Mouse (Mus musculus): ENCODE measurements around the gene Kmt2b. TPM values are rescaled to one million over a fixed set of nuclear protein-coding genes. Genes with fewer than 3 reads are reported as not detected.

Gene Kmt2b
- polyA plus RNA-seq, 1 experiment from 2014 or later = 10.8 TPM

DNA sequence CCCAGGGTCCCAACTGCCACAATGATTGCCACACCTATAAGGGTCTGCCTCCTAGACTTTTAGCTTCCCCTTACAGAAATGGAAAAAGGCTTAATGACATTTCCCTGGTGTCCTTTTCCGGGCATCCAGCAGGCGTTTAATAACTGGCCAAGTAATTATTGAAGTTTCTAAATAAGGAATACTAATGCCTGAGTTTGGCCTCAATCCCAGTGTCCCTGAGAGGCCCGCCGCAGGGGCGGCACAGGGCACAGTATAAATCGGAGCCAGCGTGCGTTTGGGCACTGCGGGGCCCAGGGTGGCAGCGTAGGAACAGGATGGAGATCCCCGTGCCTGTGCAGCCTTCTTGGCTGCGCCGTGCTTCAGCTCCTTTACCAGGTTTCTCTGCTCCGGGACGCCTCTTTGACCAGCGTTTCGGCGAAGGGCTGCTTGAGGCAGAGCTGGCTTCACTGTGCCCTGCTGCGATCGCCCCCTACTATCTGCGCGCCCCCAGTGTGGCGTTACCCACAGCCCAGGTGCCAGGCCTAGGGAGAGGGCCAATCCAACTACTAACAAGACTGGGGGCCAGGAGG, 35.4 kb downstream of the Kmt2b start:
- H3K27me3 ChIP-seq = no peaks in the 10 kb centered on the region
- H3K4me1 ChIP-seq = peaks cover 21% of the 10 kb centered on the region
- H3K4me2 ChIP-seq (replicated peaks) = peak overlapping the region; percentile 96
- H3K9ac ChIP-seq = peak overlapping the region; percentile 59
- H3K27ac ChIP-seq (replicated peaks) = peak overlapping the region; percentile 100
- H3K4me3 ChIP-seq (replicated peaks) = peak overlapping the region; percentile 81
- ATAC-seq (ENCODE audit: insufficient number of reproducible peaks, low FRiP score, low TSS enrichment, low read depth) = no peak
- H3K9me3 ChIP-seq (replicated peaks) = no peaks in the 10 kb centered on the region
- H3K36me3 ChIP-seq = peaks cover 32% of the 10 kb centered on the region
- 3% methylated on average over 23 of the region's 23 CpGs for WGBS

DNA sequence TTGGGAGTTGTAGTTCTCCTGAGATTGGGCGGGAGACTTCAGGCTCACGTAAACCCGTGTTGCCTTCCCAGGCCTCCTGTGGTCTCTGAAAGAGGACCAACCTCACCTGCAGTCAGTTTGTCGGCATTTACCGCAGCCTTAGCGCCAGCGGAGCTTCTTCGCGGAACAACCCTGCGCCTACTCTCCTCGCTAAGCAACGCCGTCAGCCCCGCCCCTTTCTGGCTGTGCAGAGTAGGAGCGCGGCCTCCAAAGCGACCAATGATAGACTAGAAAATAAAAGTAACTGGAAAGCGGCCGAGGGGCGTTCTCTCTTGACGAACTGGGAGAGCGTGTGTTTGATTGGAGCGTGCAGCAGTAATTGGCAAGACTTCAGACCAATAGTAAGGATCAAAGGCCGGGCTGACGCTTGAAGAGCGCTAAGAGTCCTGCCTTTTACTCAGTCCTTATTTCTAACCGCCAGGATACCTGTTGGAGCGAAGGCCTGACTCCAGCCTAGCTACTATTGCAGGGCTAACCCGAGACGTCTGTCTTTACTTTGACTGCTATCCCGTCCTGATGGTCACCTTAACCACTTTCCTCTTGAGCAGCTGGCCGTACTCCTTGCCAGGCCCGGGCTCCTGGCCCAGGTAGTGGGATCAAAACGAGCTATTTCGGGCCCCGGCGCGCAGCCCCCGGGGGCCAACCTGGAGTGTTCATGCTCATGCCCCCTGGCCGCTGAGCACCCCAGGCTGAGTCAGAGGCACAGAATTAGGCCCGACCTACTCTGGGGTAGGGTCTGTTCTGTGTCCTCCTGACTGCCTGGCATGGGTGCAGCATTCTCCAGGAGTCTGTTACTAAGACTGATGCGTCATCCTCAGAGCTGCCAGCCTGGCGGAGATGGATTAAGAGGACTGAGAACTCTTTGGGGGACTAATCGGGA, 36.2 kb downstream of the Kmt2b start, which contains the start of the genes Hspb6 and Proser3:
Hspb6 (plus strand) TSS at position 77 of the 919 bp plus-strand sequence.
Proser3 (minus strand) TSS at position 198 of the 919 bp plus-strand sequence.
- peak within 1 kb of the TSS; percentile 63 for H3K9ac ChIP-seq
- H3K4me3 ChIP-seq (replicated peaks) = peak within 1 kb of the TSS; percentile 81
- no peaks in the 10 kb centered on the region for H3K27me3 ChIP-seq
- H3K27ac ChIP-seq (replicated peaks) = peak within 1 kb of the TSS; percentile 100
- ATAC-seq (ENCODE audit: insufficient number of reproducible peaks, low FRiP score, low TSS enrichment, low read depth) = peak; percentile 95
- peaks cover 38% of the 10 kb centered on the region for H3K36me3 ChIP-seq
- peaks cover 17% of the 10 kb centered on the region for H3K4me1 ChIP-seq
- WGBS = under 1% methylated on average over 44 of the region's 44 CpGs
- H3K4me2 ChIP-seq (replicated peaks) = peak within 1 kb of the TSS; percentile 96
- no peaks in the 10 kb centered on the region for H3K9me3 ChIP-seq (replicated peaks)

DNA sequence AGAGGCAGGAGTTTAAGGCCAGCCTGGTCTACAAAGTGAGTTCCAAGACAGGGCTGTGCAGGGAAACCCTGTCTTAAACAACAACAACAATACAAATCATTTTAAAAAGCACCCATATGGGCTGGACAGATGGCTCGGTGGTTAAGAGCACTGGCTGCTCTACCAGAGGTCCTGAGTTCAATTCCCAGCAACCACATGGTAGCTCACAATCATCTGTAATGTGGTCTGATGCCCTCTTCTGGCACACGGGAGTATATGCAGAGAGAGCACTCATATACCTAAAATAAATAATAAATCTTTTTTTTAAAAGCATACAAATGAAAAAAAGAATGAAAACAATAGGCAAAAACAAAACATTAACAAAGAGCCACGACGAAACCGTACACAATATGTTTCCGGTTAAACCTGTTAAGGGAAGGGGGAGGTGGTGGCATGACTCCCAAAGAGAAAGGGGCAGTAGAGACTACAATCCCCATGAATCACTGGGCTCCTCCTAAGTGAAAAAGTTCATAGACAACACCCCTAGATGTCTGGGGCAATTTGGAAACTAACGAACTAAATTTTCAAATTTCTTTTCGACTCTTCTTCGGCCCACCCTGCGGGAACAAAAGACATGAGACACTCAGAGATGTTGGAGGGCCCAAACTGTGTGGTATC, 37.0 kb downstream of the Kmt2b start:
- Histone ChIP-seq H3K9me3 (replicated peaks) (no peaks in the 10 kb centered on the region), H3K9ac (peak overlapping the region; percentile 63), H3K36me3 (peaks cover 31% of the 10 kb centered on the region), H3K4me2 (replicated peaks) (peak overlapping the region; percentile 96), H3K4me1 (peaks cover 17% of the 10 kb centered on the region), H3K27me3 (no peaks in the 10 kb centered on the region), H3K4me3 (replicated peaks) (peak overlapping the region; percentile 81), H3K27ac (replicated peaks) (peak overlapping the region; percentile 100)
- WGBS = 3% methylated on average over 10 of the region's 10 CpGs
- ATAC-seq (ENCODE audit: insufficient number of reproducible peaks, low FRiP score, low TSS enrichment, low read depth) = peak; percentile 73

DNA sequence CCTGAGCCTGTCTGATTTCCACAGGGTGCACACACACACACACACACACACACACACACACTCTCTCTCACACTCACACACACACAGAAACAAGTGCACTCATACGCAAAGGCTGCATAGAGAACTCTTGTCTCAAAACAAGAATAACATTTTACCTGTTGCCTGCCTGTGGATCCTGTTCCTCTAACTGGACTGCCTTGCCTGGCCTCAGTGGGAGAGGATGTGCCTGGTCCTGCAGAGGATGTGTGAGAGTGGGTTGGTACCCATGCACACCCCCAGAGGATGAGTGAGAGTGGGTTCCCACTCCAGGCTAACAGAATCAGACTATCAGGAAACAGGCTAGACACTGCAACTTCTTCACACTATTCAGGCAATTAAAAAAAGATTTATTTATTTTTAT, 37.9 kb downstream of the Kmt2b start:
- no peak overlapping the region for H3K27ac ChIP-seq (replicated peaks)
- peaks cover 17% of the 10 kb centered on the region for H3K4me1 ChIP-seq
- no peak overlapping the region for H3K9ac ChIP-seq
- no peak overlapping the region for H3K4me2 ChIP-seq (replicated peaks)
- no peak for ATAC-seq (ENCODE audit: insufficient number of reproducible peaks, low FRiP score, low TSS enrichment, low read depth)
- no peaks in the 10 kb centered on the region for H3K27me3 ChIP-seq
- H3K4me3 ChIP-seq (replicated peaks) = no peak overlapping the region
- H3K9me3 ChIP-seq (replicated peaks) = no peaks in the 10 kb centered on the region
- H3K36me3 ChIP-seq = peaks cover 27% of the 10 kb centered on the region
- WGBS = 93% methylated on average over 1 of the region's 1 CpGs

DNA sequence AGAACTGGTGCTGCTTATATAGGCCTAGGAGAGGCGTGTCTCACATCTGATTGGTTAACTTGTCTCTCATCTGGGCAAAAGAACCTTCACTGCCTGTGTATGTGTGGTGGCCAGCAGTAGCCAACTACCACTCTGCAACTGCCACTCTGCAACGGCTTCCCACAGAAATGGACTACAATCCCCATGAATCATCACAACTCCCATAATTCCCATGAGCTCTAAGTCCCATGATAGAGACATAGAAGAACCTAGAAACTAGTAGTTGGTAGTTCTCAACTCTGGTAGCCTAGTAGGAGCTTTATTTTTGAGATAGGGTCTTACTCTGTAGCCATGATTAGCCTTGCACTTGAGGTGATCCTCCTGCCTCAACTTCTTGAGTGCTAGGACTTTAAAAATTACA, 38.6 kb downstream of the Kmt2b start:
- H3K4me3 ChIP-seq (replicated peaks) = no peak overlapping the region
- H3K4me2 ChIP-seq (replicated peaks) = no peak overlapping the region
- peaks cover 24% of the 10 kb centered on the region for H3K36me3 ChIP-seq
- H3K27ac ChIP-seq (replicated peaks) = no peak overlapping the region
- 80% methylated on average over 2 of the region's 2 CpGs for WGBS
- no peaks in the 10 kb centered on the region for H3K9me3 ChIP-seq (replicated peaks)
- no peak for ATAC-seq (ENCODE audit: insufficient number of reproducible peaks, low FRiP score, low TSS enrichment, low read depth)
- no peak overlapping the region for H3K9ac ChIP-seq
- peaks cover 17% of the 10 kb centered on the region for H3K4me1 ChIP-seq
- H3K27me3 ChIP-seq = no peaks in the 10 kb centered on the region

DNA sequence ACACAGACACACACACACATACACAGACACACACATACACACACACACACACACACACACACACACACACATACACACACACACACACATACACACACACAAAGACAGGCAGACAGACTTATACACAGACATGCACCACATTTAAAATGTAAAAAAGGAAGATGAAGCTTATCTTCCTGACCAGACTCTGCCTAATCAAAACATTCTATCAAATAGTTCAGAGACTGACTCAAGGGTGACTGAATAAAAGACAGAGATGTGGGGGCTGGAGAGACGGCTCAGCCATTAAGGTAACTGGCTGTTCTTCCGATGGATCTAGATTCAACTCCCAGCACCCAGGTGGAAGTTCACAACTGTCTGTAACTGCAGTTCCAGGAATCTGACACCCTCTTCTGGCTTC, 44.2 kb downstream of the Kmt2b start:
- ATAC-seq (ENCODE audit: insufficient number of reproducible peaks, low FRiP score, low TSS enrichment, low read depth) = no peak
- H3K4me3 ChIP-seq (replicated peaks) = no peak overlapping the region
- 84% methylated on average over 2 of the region's 2 CpGs for WGBS
- no peak overlapping the region for H3K4me2 ChIP-seq (replicated peaks)
- no peaks in the 10 kb centered on the region for H3K4me1 ChIP-seq
- H3K36me3 ChIP-seq = peaks cover 55% of the 10 kb centered on the region
- H3K9me3 ChIP-seq (replicated peaks) = no peaks in the 10 kb centered on the region
- no peak overlapping the region for H3K9ac ChIP-seq
- no peak overlapping the region for H3K27ac ChIP-seq (replicated peaks)
- H3K27me3 ChIP-seq = no peaks in the 10 kb centered on the region

DNA sequence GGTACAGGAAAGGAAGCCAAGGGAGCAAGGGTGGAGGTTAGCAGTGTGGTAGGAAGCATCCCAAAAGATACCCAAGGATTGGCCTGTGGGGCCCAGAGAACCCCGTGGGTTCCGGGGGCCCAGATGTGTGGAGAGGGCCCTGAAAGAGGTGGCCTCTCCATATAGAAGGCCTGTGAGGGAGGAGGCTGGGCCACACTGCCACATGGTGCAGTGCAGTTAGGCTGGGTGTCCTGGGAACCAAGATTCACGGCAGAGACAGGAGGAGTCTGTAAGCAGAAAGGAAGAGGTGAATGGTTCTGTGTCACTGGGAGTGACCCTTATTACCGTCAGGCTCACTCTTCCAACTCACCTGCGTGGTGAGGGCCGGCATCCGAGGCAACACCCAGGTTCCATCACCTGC, 48.0 kb downstream of the Kmt2b start:
- Histone ChIP-seq H3K9ac (no peak overlapping the region), H3K4me3 (replicated peaks) (no peak overlapping the region), H3K27me3 (no peaks in the 10 kb centered on the region), H3K27ac (replicated peaks) (no peak overlapping the region), H3K9me3 (replicated peaks) (no peaks in the 10 kb centered on the region), H3K4me1 (peaks cover 4% of the 10 kb centered on the region), H3K36me3 (peaks cover 44% of the 10 kb centered on the region), H3K4me2 (replicated peaks) (no peak overlapping the region)
- WGBS = 91% methylated on average over 7 of the region's 7 CpGs
- ATAC-seq (ENCODE audit: insufficient number of reproducible peaks, low FRiP score, low TSS enrichment, low read depth) = no peak

DNA sequence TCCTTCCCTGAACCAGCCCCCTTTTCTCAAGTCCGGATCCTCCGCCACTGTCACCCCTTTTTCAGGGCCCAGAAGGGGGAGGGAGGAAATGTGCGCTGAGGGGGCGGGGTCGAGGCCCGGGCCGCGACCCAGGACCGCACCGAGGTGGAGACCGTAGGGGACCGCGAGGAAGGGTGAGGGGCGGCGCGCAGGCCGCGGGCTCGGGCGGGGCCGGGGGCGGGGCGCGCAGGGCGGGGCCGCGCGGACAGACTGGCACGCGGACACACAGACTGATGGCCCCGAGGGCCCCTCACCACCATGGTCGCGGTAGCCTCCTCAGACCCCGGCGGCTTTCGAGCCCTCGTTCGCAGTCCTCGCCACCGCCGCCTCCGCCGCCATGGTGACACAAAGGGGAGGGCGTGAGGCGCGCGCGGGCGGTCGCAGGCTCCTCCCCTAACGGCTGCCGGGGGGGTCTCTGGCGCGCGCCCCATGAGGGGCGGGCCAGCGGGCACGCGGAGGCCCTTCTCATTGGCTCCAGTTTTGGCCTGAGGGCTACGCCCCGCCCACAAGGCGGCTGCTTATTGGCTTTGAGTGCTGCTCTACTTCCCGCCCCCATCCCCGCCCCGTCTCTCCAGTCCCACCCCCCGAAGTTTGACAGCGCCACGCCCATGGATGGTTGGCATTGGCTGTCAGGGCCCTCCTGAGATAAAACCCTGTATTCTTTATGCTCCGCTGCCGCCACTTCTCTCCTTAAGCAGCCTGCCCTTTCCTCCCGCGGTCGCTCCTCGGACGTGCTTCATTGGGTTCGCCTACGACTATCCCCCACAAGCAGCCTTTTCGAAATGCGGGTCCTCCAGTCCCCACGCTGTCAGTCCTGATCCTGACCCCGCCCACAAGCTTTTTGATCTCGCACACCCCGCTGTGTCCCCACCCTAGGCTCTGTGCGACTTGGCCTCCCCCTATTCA, 53.6 kb downstream of the Kmt2b start, which contains the start of gene Arhgap33:
Arhgap33 (minus strand) TSS at position 428 of the 945 bp plus-strand sequence.
- peaks cover 29% of the 10 kb centered on the region for H3K36me3 ChIP-seq
- H3K27ac ChIP-seq (replicated peaks) = peak within 1 kb of the TSS; percentile 65
- H3K4me3 ChIP-seq (replicated peaks) = peak within 1 kb of the TSS; percentile 81
- peak within 1 kb of the TSS; percentile 60 for H3K9ac ChIP-seq
- under 1% methylated on average over 61 of the region's 84 CpGs for WGBS
- peak within 1 kb of the TSS; percentile 94 for H3K4me2 ChIP-seq (replicated peaks)
- ATAC-seq (ENCODE audit: insufficient number of reproducible peaks, low FRiP score, low TSS enrichment, low read depth) = peak; percentile 94
- H3K4me1 ChIP-seq = peaks cover 27% of the 10 kb centered on the region
- H3K27me3 ChIP-seq = no peaks in the 10 kb centered on the region
- H3K9me3 ChIP-seq (replicated peaks) = no peaks in the 10 kb centered on the region

DNA sequence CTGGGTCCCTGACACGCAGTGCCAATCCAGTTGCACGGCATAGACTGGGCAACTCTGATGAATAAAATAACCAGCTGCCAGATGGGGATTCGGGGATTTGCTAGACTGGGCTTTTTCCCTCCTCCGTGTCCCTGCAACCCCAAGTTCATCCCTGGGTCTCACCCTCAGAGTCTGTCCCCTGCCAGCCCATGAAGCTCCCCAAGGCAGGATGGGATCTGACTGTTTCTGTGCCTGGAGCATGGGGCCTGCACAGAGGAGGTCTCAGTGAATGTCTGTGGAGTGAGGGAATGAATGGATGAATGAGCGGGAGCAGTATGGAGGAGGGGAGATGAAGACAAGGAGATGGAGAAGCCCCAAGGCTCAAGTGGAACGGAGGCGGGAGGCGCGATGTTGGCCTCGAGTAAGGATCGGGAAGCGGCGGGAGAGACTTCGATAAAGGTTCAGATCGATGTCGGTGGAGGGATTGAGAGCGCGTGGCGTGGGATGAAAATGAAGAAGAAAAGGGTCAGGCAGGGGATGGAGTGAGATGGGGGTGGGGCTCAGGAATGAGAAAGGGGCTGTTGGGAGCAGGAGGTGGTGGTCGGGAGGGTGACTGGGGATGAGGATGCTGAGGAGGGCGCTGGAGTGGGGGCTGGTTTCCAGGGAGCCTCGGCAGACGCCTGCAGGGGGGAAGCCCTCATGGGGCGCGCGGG, 54.4 kb downstream of the Kmt2b start:
- H3K4me3 ChIP-seq (replicated peaks) = peak overlapping the region; percentile 81
- H3K4me2 ChIP-seq (replicated peaks) = peak overlapping the region; percentile 94
- peak overlapping the region; percentile 65; the same call in 1 of the 2 replicates for H3K27ac ChIP-seq (replicated peaks)
- H3K4me1 ChIP-seq = peaks cover 27% of the 10 kb centered on the region
- no peaks in the 10 kb centered on the region for H3K9me3 ChIP-seq (replicated peaks)
- no peaks in the 10 kb centered on the region for H3K27me3 ChIP-seq
- peaks cover 29% of the 10 kb centered on the region for H3K36me3 ChIP-seq
- peak; percentile 30 for ATAC-seq (ENCODE audit: insufficient number of reproducible peaks, low FRiP score, low TSS enrichment, low read depth)
- 6% methylated on average over 26 of the region's 26 CpGs for WGBS
- peak overlapping the region; percentile 60 for H3K9ac ChIP-seq

DNA sequence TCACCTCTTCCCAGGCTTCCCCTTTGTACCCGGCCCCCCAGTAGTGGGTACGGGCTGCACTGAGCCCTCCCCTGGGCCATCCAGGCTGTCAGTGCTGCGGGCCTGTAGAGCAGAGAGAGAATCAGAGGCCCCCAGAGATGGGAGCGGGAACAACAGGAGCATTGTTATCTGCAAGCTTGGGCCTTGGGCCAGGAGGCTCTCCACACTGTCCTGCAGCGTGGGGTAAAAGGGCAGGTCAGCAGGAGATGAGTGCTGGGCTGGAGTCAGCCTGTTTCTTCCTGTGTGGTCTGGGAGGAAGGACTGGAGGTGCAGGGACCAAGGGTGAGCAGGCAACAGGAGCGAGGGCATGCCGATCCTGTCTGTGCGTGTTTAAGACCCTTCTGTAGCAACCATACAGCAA, 55.6 kb downstream of the Kmt2b start:
- no peaks in the 10 kb centered on the region for H3K9me3 ChIP-seq (replicated peaks)
- no peak for ATAC-seq (ENCODE audit: insufficient number of reproducible peaks, low FRiP score, low TSS enrichment, low read depth)
- H3K4me3 ChIP-seq (replicated peaks) = no peak overlapping the region
- H3K4me2 ChIP-seq (replicated peaks) = peak overlapping the region; percentile 94
- peaks cover 39% of the 10 kb centered on the region for H3K36me3 ChIP-seq
- no peaks in the 10 kb centered on the region for H3K27me3 ChIP-seq
- H3K4me1 ChIP-seq = peaks cover 27% of the 10 kb centered on the region
- no peak overlapping the region for H3K27ac ChIP-seq (replicated peaks)
- H3K9ac ChIP-seq = no peak overlapping the region
- WGBS = 30% methylated on average over 8 of the region's 8 CpGs

All from embryonic facial prominence, embryonic 15.5 days (tissue).